In the genomic region with DNA sequence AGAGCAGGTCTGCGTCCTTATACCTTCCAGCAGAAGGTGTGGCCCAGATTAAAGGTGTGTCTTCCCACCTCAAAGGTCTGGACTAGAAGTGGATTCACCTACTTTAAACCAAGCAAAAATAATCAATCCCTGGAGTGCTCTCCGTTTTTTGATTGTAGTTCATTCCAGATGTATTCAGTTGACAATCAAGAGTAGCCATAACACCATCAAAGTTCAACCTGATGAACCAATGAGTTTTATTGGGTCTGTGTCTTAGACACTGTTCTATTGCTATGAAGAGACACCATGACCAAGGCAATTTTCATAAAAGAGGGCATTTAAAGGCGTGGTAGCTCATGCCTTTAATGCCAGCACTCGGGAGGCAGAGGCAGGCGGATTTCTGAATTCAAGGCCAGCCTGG, we compare ENCODE assay signal across 8 mouse cellular contexts. TPM values are rescaled to one million over a fixed set of nuclear protein-coding genes. Genes with fewer than 3 reads are reported as not detected.
DNase-seq lines count a peak whose midpoint lies in the region.
"Had no signal": no experiment of that assay in that cellular context is flagged by ENCODE, and none has a peak within 500 bp of the region (broad histone marks: within the 10 kb centered on the region; RNA-seq: fewer than 3 reads in every experiment).

A gene (minus strand): TSS at position 101 of the 400 bp plus-strand sequence.

- intact Hi-C loops in heart, postnatal 14 days (cut with DNase I) = no loop called here

- DNase-seq in urinary bladder, adult 2 months (ENCODE audit: low spot score) = no peak
- DNase-seq in urinary bladder, postnatal 25 days (ENCODE audit: low spot score) = no peak
- no peak for DNase-seq in gastrocnemius, adult 8-10 months (ENCODE audit: low spot score in 2 of 2)
- no peak for DNase-seq in heart, postnatal 14 days
- DNase-seq in right cerebral cortex, postnatal 10 days (ENCODE audit: low spot score in 2 of 2) = no peak
- no peak for DNase-seq in testis, postnatal 14 days (ENCODE audit: low spot score)
- no peak for DNase-seq in Muller cell, postnatal 12 days (ENCODE audit: inconsistent ontology term)
- DNase-seq: right cerebral cortex, adult 18-20 months had no signal

RNA-seq across cellular contexts. Expression of the gene that starts here (rescaled TPM):
- 34.7 and 39.8 TPM in 2 replicates for polyA plus RNA-seq in urinary bladder, adult 2 months (2012; rRNA removed)
- 10 to 100 TPM; 14.5 to 19.1 (median 17.8) TPM for total RNA-seq in gastrocnemius, adult 8-10 months (2022)
- total RNA-seq in heart, postnatal 14 days (2021) = 10 to 100 TPM; 29.6 to 32.7 TPM
